Mouse (Mus musculus) hindbrain, embryonic 15.5 days (tissue): ENCODE measurements around the gene Galr2. TPM values are rescaled to one million over a fixed set of nuclear protein-coding genes. Genes with fewer than 3 reads are reported as not detected.
A peak's percentile ranks its signal among the peaks of the same experiment; 100 is the strongest.

ENCODE experiments used
- ATAC-seq: fragments of 200-750 bp; cut with Nextera tagmentation; 2 replicates; pipeline ENCODE4 v1.8.0; 2017; ENCODE audit warnings: low read depth, moderate number of reproducible peaks, moderate TSS enrichment; ENCODE audit not compliant: low FRiP score
- H3K27ac ChIP-seq: fragments of 300-500 bp; sonication (generic); replicated peaks from 2 replicates; pipeline ENCODE4 v1.5.1; 2015; ENCODE audit warnings: mild to moderate bottlenecking, inconsistent platforms
- H3K27me3 ChIP-seq: fragments of 300-500 bp; sonication (generic); 2 replicates; pipeline ENCODE4 v1.6.1; 2015; ENCODE audit warnings: control low read depth, inconsistent platforms
- H3K36me3 ChIP-seq: fragments of 300-500 bp; sonication (generic); 2 replicates; pipeline ENCODE4 v1.6.1; 2015; ENCODE audit warnings: control low read depth, inconsistent platforms
- H3K4me1 ChIP-seq: fragments of 300-500 bp; sonication (generic); replicated peaks from 2 replicates; pipeline ENCODE4 v1.6.1; 2015; ENCODE audit warnings: control low read depth, inconsistent platforms
- H3K4me2 ChIP-seq: fragments of 300-500 bp; sonication (generic); 2 replicates; pipeline ENCODE4 v1.6.1; 2015; ENCODE audit warnings: moderate library complexity, mild to moderate bottlenecking, inconsistent platforms
- H3K4me3 ChIP-seq: fragments of 300-500 bp; sonication (generic); 2 replicates; pipeline ENCODE4 v1.5.1; 2015; ENCODE audit warnings: mild to moderate bottlenecking, inconsistent platforms
- H3K9ac ChIP-seq: fragments of 300-500 bp; sonication (generic); 2 replicates; pipeline ENCODE4 v1.6.1; 2015; ENCODE audit warnings: inconsistent platforms
- H3K9me3 ChIP-seq: fragments of 300-500 bp; sonication (generic); 2 replicates; pipeline ENCODE4 v1.6.1; 2016; ENCODE audit warnings: control low read depth, inconsistent platforms
- WGBS: fragments of 180-500 bp; shearing (Covaris S2); methylation state at CpG from one replicate; pipeline ENCODE4 v1.1.7; 2015; 5-methylcytosine and 5-hydroxymethylcytosine counted together
- polyA plus RNA-seq: library from polyadenylated mRNA; unstranded; fragments of >200 nt; fragmentation: Nextera tagmentation; extraction: Ambion mirVana; gene quantifications from 2 replicates; pipeline ENCODE4 v1.2.1, GENCODE M21; 2015

Gene Galr2
- polyA plus RNA-seq, 1 experiment from 2014 or later = 0.51 TPM

GRCm38 (mm10) chr11:116312359-116312758 is 31.6 kb downstream of the Galr2 start:
- H3K4me2 ChIP-seq = no peak overlapping the region
- H3K27me3 ChIP-seq = no peaks in the 10 kb centered on the region
- ATAC-seq = no peak
- WGBS = 61% methylated on average over 8 of the region's 8 CpGs
- no peak overlapping the region for H3K27ac ChIP-seq
- H3K4me3 ChIP-seq = no peak overlapping the region
- H3K9me3 ChIP-seq = no peaks in the 10 kb centered on the region
- H3K9ac ChIP-seq = no peak overlapping the region
- H3K36me3 ChIP-seq = no peaks in the 10 kb centered on the region
- H3K4me1 ChIP-seq = peaks cover 5% of the 10 kb centered on the region; the same call in 1 of the 2 replicates

- peak overlapping the region; percentile 44 for H3K4me3 ChIP-seq
- H3K9ac ChIP-seq = peak overlapping the region; percentile 59
- peaks cover 10% of the 10 kb centered on the region for H3K4me1 ChIP-seq
- no peak overlapping the region for H3K27ac ChIP-seq
- 3% methylated on average over 41 of the region's 41 CpGs for WGBS
- peak; percentile 85 for ATAC-seq
- H3K36me3 ChIP-seq = no peaks in the 10 kb centered on the region
- peak overlapping the region; percentile 97 for H3K4me2 ChIP-seq
- H3K9me3 ChIP-seq = no peaks in the 10 kb centered on the region
- H3K27me3 ChIP-seq = no peaks in the 10 kb centered on the region; the same call in 1 of the 2 replicates
Observed at GRCm38 (mm10) chr11:116318719-116319659, 38.2 kb downstream of the Galr2 start.

DNA sequence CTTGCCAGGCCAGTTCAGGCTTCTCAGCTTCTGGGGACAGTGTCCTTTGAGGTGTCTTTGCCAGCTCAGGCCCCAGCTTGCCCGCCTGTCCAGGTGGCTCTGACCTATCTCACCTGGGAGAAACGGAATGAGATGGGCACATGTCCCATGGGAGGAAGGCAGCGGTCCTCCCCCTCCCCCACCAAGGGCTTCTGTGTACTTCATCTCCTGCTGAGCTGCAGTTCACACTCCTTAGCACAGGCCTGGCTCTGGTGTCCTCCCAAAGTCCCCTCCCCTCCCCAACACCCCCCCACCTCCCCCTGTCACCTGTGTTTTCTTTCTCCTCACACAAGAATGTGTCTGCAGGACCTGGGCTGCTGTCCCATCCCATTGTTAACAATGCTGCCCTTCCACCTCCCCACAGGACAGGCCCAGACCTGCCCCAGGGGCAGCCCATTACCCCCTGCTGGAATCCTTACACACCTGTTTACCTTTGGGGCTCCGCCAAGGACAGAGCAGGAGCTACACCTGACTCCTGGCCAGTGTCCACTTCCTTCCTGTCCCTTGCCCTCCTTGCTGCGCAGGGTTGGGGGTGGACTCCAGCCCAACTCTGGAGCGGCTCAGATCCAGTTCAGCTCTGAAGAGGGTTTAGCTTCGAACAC is 46.3 kb downstream of the Galr2 start:
- 74% methylated on average over 7 of the region's 7 CpGs for WGBS
- no peaks in the 10 kb centered on the region for H3K36me3 ChIP-seq
- H3K9me3 ChIP-seq = no peaks in the 10 kb centered on the region
- H3K4me1 ChIP-seq = peaks cover 33% of the 10 kb centered on the region
- H3K4me2 ChIP-seq = no peak overlapping the region
- H3K27ac ChIP-seq = no peak overlapping the region
- no peaks in the 10 kb centered on the region for H3K27me3 ChIP-seq
- no peak overlapping the region for H3K9ac ChIP-seq
- no peak overlapping the region for H3K4me3 ChIP-seq
- ATAC-seq = no peak

DNA sequence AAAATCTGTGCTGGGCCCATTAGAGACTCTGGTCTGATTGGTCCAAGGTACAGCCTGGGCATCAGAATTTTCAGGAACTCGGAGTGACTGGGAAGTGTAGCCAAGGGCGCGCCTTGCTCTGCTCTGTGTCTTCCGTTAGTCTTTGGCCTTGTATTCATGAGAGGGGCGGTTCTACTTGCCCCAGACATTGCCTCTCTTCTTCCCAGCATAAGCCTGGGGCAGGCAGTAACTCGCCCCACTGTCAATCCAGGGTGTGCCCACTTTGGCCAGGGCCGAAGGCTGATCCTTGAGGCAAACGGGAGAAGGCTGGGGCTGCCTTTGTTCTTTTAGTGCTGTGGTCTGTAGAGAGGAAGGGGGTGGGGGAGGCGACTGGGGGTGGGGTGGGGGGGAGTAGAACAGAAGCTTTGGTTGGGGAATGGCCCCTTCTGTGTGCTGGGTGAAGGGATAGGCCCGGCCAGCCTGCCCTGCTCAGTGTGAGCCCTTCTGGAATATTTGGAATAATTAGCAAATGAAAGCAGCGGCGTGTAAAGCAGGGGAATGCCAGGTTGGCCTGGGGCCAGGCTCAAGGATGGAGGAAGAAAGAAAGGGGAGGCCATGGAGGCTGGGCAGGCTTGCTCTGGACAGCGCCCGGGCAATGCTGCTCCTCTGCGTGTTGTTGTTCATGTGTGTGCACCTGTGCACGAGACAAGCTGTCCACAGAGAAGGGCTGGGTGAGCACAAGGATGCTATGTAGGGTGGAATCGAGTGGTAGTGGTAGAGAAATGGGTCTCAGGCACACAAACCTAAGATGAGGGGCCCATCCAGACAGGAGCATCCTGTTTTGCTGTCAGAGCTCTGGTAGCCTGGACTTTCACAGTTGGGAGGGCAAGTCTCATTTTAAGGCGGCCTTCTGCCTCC is 48.8 kb downstream of the Galr2 start:
- H3K4me3 ChIP-seq = no peak overlapping the region
- H3K9ac ChIP-seq = no peak overlapping the region
- H3K4me1 ChIP-seq = peaks cover 58% of the 10 kb centered on the region
- no peak overlapping the region for H3K4me2 ChIP-seq
- peak overlapping the region; percentile 81 for H3K27ac ChIP-seq
- ATAC-seq = peak; percentile 66
- WGBS = 30% methylated on average over 18 of the region's 18 CpGs
- peaks cover 14% of the 10 kb centered on the region for H3K27me3 ChIP-seq
- no peaks in the 10 kb centered on the region for H3K36me3 ChIP-seq
- H3K9me3 ChIP-seq = no peaks in the 10 kb centered on the region

DNA sequence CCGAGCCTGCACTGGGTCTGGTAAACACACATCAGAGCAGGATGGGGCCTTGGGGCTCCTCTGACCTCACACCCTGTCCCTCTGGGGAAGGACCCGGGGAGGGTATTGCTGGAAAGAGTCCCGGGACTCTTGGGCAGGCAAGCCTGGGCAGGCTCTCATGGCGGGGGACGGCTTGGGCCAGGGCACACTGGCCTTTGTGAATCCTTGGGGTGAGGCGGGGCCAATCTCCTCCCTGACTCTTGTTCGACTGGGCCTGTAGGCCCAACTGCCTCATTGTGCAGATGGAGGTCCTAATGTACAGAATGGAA is 49.4 kb downstream of the Galr2 start:
- WGBS = 38% methylated on average over 7 of the region's 7 CpGs

DNA sequence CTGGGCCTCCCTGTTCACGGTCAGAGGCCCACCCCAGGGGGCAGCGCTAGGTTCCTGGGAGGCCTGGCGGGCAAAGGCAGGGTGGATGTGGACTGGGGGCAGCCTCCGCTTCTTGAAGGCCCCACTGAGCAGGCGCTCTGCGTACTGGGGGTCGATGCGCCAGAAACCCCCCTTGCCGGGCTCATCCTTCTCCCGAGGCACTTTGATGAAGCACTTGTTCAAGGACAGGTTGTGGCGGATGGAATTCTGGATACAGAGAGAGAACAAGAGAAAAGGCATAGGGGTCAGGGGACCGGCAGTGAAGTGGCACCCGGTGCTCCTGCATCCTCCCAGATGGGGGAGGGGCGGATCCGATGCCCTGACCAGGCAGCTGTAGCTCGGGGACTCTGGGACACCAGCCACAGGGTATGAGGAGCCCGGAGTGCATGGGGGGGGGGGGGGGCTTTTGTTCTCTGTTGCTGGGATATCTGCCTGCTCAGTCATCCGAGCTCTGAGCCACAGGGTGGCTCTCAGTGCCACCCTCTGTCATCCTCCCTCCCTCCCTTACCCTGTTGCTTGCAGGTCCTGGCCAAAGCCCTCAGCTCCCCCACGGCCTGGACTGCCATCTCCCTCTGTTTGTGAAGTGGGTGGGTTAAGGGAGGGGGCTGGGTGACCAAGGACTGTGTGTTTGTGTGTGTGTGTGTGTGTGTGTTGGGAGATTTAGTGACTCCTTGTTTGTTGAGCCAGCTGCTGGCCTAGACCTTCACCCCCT is 51.7 kb downstream of the Galr2 start:
- no peak overlapping the region for H3K9ac ChIP-seq
- peak; percentile 29 for ATAC-seq
- peak overlapping the region; percentile 55 for H3K27ac ChIP-seq
- 13% methylated on average over 19 of the region's 19 CpGs for WGBS
- H3K4me2 ChIP-seq = peak overlapping the region; percentile 100; the same call in 1 of the 2 replicates
- H3K9me3 ChIP-seq = no peaks in the 10 kb centered on the region
- H3K27me3 ChIP-seq = peaks cover 19% of the 10 kb centered on the region
- H3K4me3 ChIP-seq = 0 out of 2 replicates have a peak overlapping the region, but pooled peaks have one; percentile 6
- peaks cover 81% of the 10 kb centered on the region for H3K4me1 ChIP-seq
- no peaks in the 10 kb centered on the region for H3K36me3 ChIP-seq

More for the DNA sequence above, 49.4 kb downstream of the Galr2 start:
- Histone ChIP-seq H3K4me3 (no peak overlapping the region), H3K36me3 (no peaks in the 10 kb centered on the region), H3K9me3 (no peaks in the 10 kb centered on the region), H3K4me2 (no peak overlapping the region), H3K9ac (no peak overlapping the region), H3K27ac (peak overlapping the region; percentile 81), H3K4me1 (peaks cover 64% of the 10 kb centered on the region), H3K27me3 (peaks cover 19% of the 10 kb centered on the region)
- no peak for ATAC-seq

GRCm38 (mm10) chr11:116332983-116333270 is 52.2 kb downstream of the Galr2 start:
- H3K9me3 ChIP-seq = no peaks in the 10 kb centered on the region
- peak overlapping the region; percentile 6; the same call in 1 of the 2 replicates for H3K4me3 ChIP-seq
- ATAC-seq = no peak
- H3K4me2 ChIP-seq = peak overlapping the region; percentile 100
- peaks cover 19% of the 10 kb centered on the region for H3K27me3 ChIP-seq
- 0 out of 2 replicates have a peak overlapping the region, but pooled peaks have one; percentile 51 for H3K27ac ChIP-seq
- no peaks in the 10 kb centered on the region for H3K36me3 ChIP-seq
- WGBS = 52% methylated on average over 3 of the region's 3 CpGs
- H3K9ac ChIP-seq = no peak overlapping the region
- peaks cover 81% of the 10 kb centered on the region for H3K4me1 ChIP-seq

Other genes starting within 250 kb of the Galr2 start
- 1.0 and 1.6 TPM in 2 replicates for gene Unc13d, start 203.0 kb upstream of the Galr2 start, polyA plus RNA-seq
- 149 and 196 TPM in 2 replicates for gene Wbp2, start 193.9 kb upstream of the Galr2 start, polyA plus RNA-seq
- 10.9 and 11.6 TPM in 2 replicates for gene Trim47, start 153.7 kb upstream of the Galr2 start, polyA plus RNA-seq
- 3.0 and 4.0 TPM in 2 replicates for gene Trim65, start 149.8 kb upstream of the Galr2 start, polyA plus RNA-seq
- gene Mrpl38, start 142.1 kb upstream of the Galr2 start, polyA plus RNA-seq = 86.2 and 89.0 TPM in 2 replicates
- gene Fbf1, start 112.8 kb upstream of the Galr2 start, polyA plus RNA-seq = 55.7 and 59.0 TPM in 2 replicates
- 90.6 and 104 TPM in 2 replicates for gene Ten1, start 82.1 kb upstream of the Galr2 start, polyA plus RNA-seq
- gene Acox1, start 81.9 kb upstream of the Galr2 start, polyA plus RNA-seq = 60.6 and 61.4 TPM in 2 replicates
- 1.0 and 1.1 TPM in 2 replicates for gene Evpl, start 42.9 kb upstream of the Galr2 start, polyA plus RNA-seq
- gene Srp68, start 6.7 kb upstream of the Galr2 start, polyA plus RNA-seq = 63.9 and 66.1 TPM in 2 replicates
- gene Exoc7, start 26.3 kb downstream of the Galr2 start, polyA plus RNA-seq = 106 and 108 TPM in 2 replicates
- 13.7 and 23.2 TPM in 2 replicates for gene Foxj1, start 54.5 kb downstream of the Galr2 start, polyA plus RNA-seq
- 69.8 and 78.1 TPM in 2 replicates for gene Rnf157, start 132.1 kb downstream of the Galr2 start, polyA plus RNA-seq
- gene Ubald2, start 153.2 kb downstream of the Galr2 start, polyA plus RNA-seq = 42.7 and 44.3 TPM in 2 replicates
- gene Qrich2, start 185.3 kb downstream of the Galr2 start, polyA plus RNA-seq = 0.07 and 0.47 TPM in 2 replicates
- gene Prpsap1, start 213.3 kb downstream of the Galr2 start, polyA plus RNA-seq = 181 and 186 TPM in 2 replicates
- 8.4 and 11.0 TPM in 2 replicates for gene Sphk1, start 250.0 kb downstream of the Galr2 start, polyA plus RNA-seq